Mouse (Mus musculus): Measurements from ENCODE around the gene Tma7. TPM values are rescaled to one million over a fixed set of nuclear protein-coding genes. Genes with fewer than 3 reads are reported as not detected.

Gene Tma7
- polyA plus RNA-seq, 1 experiment from 2014 or later = 719 TPM

DNA sequence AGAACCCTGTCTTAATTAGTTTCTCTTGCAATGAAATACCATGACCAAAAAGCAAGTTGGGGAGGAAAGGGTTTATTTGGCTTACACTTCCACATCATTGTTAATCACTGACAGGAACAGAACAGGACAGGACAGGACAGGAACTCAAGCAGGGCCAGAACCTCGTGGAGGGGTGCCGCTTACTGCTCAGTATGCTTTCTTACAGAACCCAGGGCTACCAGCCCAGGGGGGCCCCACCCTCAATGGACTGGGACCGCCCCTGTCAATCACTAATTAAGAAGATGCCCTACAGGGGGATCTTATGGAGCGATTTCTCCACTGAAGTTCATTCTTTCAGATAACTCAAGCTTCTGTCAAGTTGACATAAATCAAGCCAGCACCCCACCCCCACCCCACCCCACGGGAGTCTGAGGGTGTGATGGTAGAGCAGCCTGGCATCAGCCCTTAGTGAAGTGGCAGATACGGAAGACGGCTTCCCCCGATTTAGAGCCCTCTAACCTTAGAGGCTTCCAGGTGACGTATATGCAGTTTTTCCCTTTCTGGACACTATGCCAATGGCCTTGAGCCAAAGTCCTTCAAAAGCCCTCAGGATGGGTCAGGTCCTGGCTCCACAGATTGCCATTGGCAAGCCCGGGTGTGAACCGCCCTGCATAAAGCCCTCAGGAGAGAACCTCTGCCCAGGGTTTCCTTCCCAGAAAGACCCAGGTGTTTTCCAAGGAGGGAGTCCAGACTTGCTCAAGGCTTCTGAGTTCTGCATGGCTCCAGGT lies 11.6 kb upstream of the Tma7 start:
- WGBS = 18% methylated on average over 11 of the region's 11 CpGs
- H3K4me3 ChIP-seq (ENCODE audit: low read depth, low read length) = peak overlapping the region; percentile 71; the same call in 1 of the 2 replicates
- ATAC-seq (ENCODE audit: insufficient read depth, low FRiP score, low TSS enrichment) (no peak), DNase-seq (ENCODE audit: low spot score) (no peak)
- H3K27ac ChIP-seq (ENCODE audit: low read depth, low read length) = peak overlapping the region; percentile 100
- H3K4me1 ChIP-seq (ENCODE audit: control insufficient read depth, insufficient read depth, low read length) = peaks cover 30% of the 10 kb centered on the region
- peak overlapping the region; percentile 92 for H3K4me2 ChIP-seq (ENCODE audit: low read depth)
- H3K9me3 ChIP-seq (ENCODE audit: control insufficient read depth, low read length) = no peaks in the 10 kb centered on the region
- no peaks in the 10 kb centered on the region for H3K27me3 ChIP-seq (ENCODE audit: control insufficient read depth, insufficient read depth, low read length)
- peaks cover 2% of the 10 kb centered on the region; the same call in 1 of the 2 replicates for H3K36me3 ChIP-seq (ENCODE audit: control insufficient read depth, insufficient read depth, low read length)
- H3K9ac ChIP-seq (ENCODE audit: low read length) = peak overlapping the region; percentile 96

DNA sequence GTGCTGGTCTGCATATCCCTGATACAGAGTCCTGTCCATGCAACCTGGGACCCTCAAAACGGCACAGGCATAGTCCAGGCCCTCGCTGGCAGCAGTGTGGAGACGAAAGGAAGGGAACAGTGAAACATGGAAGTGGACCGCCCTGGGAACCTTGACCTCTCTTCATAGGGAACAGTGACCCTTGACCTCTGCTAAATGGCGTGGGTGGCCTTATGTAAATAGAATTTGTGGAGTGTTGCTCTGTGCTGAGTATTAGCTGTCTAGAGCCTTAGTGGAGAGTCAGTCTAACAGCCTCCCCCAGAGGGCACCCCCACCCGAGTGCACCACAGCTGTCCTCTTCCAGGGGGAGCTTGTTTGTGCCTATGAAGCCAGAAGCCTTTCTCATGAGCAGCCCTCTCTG lies 10.4 kb upstream of the Tma7 start:
- Histone ChIP-seq H3K27ac (ENCODE audit: low read depth, low read length) (no peak overlapping the region), H3K27me3 (ENCODE audit: control insufficient read depth, insufficient read depth, low read length) (no peaks in the 10 kb centered on the region), H3K9ac (ENCODE audit: low read length) (no peak overlapping the region), H3K4me2 (ENCODE audit: low read depth) (no peak overlapping the region), H3K36me3 (ENCODE audit: control insufficient read depth, insufficient read depth, low read length) (peaks cover 2% of the 10 kb centered on the region; the same call in 1 of the 2 replicates), H3K4me3 (ENCODE audit: low read depth, low read length) (no peak overlapping the region), H3K9me3 (ENCODE audit: control insufficient read depth, low read length) (no peaks in the 10 kb centered on the region), H3K4me1 (ENCODE audit: control insufficient read depth, insufficient read depth, low read length) (peaks cover 22% of the 10 kb centered on the region)
- 41% methylated on average over 6 of the region's 6 CpGs for WGBS
- ATAC-seq (ENCODE audit: insufficient read depth, low FRiP score, low TSS enrichment) (no peak), DNase-seq (ENCODE audit: low spot score) (no peak)

DNA sequence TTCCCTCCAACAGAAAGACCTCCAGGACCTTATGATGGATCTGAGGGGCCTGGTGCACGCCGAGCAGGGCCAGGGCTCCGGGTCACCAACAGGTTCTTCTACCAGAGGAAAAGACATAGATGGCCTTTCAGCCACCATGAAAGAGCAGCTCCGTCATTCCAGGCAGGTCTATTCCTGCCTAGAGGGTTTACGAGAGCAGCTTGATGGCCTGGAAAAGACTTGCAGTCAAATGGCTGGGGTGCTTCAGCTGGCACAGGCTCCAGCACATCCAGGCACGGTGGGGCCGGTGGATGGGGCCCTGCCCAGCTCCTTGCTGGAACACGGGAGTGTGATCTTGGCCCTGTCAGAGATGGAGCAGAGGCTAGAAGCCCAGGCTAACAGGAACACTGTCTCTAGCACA lies 9.4 kb upstream of the Tma7 start:
- Histone ChIP-seq H3K4me3 (ENCODE audit: low read depth, low read length) (no peak overlapping the region), H3K9ac (ENCODE audit: low read length) (no peak overlapping the region), H3K4me1 (ENCODE audit: control insufficient read depth, insufficient read depth, low read length) (peaks cover 12% of the 10 kb centered on the region), H3K36me3 (ENCODE audit: control insufficient read depth, insufficient read depth, low read length) (peaks cover 2% of the 10 kb centered on the region; the same call in 1 of the 2 replicates), H3K4me2 (ENCODE audit: low read depth) (no peak overlapping the region), H3K27ac (ENCODE audit: low read depth, low read length) (no peak overlapping the region), H3K9me3 (ENCODE audit: control insufficient read depth, low read length) (no peaks in the 10 kb centered on the region), H3K27me3 (ENCODE audit: control insufficient read depth, insufficient read depth, low read length) (no peaks in the 10 kb centered on the region)
- DNase-seq (ENCODE audit: low spot score) = no peak
- ATAC-seq (ENCODE audit: insufficient read depth, low FRiP score, low TSS enrichment) = no peak
- 94% methylated on average over 8 of the region's 8 CpGs for WGBS

DNA sequence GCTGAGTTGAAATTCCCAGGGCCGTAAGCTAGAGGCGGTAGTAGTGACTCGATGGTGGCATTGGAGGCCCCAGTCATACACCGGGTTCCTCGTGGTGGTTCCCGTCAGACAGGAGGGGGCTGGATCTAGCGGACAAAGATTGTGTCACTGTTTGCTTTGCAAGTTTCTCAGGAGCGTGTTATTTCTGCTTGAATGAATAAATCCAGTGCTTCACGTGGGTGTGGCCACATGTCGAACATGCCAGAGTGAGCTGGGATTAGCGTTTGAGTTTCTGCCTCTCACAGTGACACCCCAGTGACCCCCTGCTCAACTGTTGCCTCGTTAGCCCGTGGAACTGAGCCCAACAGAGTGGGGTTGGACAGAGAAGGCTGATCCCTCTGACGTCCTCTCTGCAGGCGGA lies 8.1 kb upstream of the Tma7 start:
- no peak overlapping the region for H3K4me3 ChIP-seq (ENCODE audit: low read depth, low read length)
- no peak overlapping the region for H3K9ac ChIP-seq (ENCODE audit: low read length)
- no peaks in the 10 kb centered on the region for H3K27me3 ChIP-seq (ENCODE audit: control insufficient read depth, insufficient read depth, low read length)
- no peak overlapping the region for H3K4me2 ChIP-seq (ENCODE audit: low read depth)
- no peak for DNase-seq (ENCODE audit: low spot score)
- WGBS = 83% methylated on average over 15 of the region's 15 CpGs
- H3K4me1 ChIP-seq (ENCODE audit: control insufficient read depth, insufficient read depth, low read length) = peaks cover 10% of the 10 kb centered on the region
- no peaks in the 10 kb centered on the region for H3K9me3 ChIP-seq (ENCODE audit: control insufficient read depth, low read length)
- H3K36me3 ChIP-seq (ENCODE audit: control insufficient read depth, insufficient read depth, low read length) = peaks cover 2% of the 10 kb centered on the region; the same call in 1 of the 2 replicates
- no peak for ATAC-seq (ENCODE audit: insufficient read depth, low FRiP score, low TSS enrichment)
- no peak overlapping the region for H3K27ac ChIP-seq (ENCODE audit: low read depth, low read length)

DNA sequence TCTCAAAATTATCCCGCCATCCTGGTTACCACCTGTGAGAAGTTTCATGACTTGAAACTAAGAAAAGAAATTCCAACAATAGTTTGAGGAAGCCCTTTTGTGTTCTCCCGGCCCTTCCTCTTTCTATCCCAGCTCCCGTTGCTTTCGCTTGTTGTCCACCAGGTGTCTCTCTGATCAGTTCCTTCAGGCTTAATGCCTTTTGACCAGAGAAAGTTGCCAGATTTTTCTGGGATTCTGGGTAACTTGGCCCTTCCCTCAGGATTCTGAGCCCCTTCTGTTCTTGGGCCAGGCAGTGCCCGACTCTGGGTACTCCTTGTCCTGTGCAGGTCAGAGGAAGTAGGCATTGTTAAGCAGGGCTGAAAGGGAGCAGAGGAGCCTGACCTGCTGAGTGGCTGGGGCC lies 5.6 kb upstream of the Tma7 start:
- Histone ChIP-seq H3K9ac (ENCODE audit: low read length) (0 out of 2 replicates have a peak overlapping the region, but pooled peaks have one; percentile 14), H3K27me3 (ENCODE audit: control insufficient read depth, insufficient read depth, low read length) (no peaks in the 10 kb centered on the region), H3K4me3 (ENCODE audit: low read depth, low read length) (no peak overlapping the region), H3K4me2 (ENCODE audit: low read depth) (no peak overlapping the region), H3K27ac (ENCODE audit: low read depth, low read length) (no peak overlapping the region), H3K9me3 (ENCODE audit: control insufficient read depth, low read length) (no peaks in the 10 kb centered on the region), H3K36me3 (ENCODE audit: control insufficient read depth, insufficient read depth, low read length) (peaks cover 2% of the 10 kb centered on the region; the same call in 1 of the 2 replicates), H3K4me1 (ENCODE audit: control insufficient read depth, insufficient read depth, low read length) (peaks cover 2% of the 10 kb centered on the region; the same call in 1 of the 2 replicates)
- no peak for ATAC-seq (ENCODE audit: insufficient read depth, low FRiP score, low TSS enrichment)
- peak; percentile 18 for DNase-seq (ENCODE audit: low spot score)
- 28% methylated on average over 5 of the region's 5 CpGs for WGBS

DNA sequence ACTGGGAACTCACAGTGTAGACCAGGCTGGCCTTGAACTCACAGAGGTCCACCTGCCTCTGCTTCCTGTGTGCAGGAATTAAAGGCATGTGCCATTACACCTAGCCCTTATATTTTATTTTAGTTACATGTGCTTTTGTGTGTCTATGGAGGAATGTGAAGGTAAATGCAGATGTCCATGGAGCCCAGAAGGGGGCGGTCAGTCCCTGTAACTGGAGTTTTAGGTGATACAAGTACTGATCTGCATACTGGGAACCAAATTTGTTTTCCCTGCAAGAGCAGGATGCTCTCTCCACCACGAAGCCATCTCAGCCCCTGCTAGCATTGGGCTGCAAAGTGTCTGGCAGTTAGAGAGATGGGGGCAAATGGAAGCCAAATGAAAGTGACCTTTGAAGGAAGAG lies 2.5 kb upstream of the Tma7 start:
- Histone ChIP-seq H3K27me3 (ENCODE audit: control insufficient read depth, insufficient read depth, low read length) (no peaks in the 10 kb centered on the region), H3K4me1 (ENCODE audit: control insufficient read depth, insufficient read depth, low read length) (peaks cover 9% of the 10 kb centered on the region), H3K9me3 (ENCODE audit: control insufficient read depth, low read length) (no peaks in the 10 kb centered on the region), H3K36me3 (ENCODE audit: control insufficient read depth, insufficient read depth, low read length) (no peaks in the 10 kb centered on the region), H3K9ac (ENCODE audit: low read length) (no peak overlapping the region), H3K4me3 (ENCODE audit: low read depth, low read length) (no peak overlapping the region), H3K4me2 (ENCODE audit: low read depth) (no peak overlapping the region), H3K27ac (ENCODE audit: low read depth, low read length) (no peak overlapping the region)
- no peak for DNase-seq (ENCODE audit: low spot score)
- WGBS = 25% methylated on average over 2 of the region's 2 CpGs
- no peak for ATAC-seq (ENCODE audit: insufficient read depth, low FRiP score, low TSS enrichment)

DNA sequence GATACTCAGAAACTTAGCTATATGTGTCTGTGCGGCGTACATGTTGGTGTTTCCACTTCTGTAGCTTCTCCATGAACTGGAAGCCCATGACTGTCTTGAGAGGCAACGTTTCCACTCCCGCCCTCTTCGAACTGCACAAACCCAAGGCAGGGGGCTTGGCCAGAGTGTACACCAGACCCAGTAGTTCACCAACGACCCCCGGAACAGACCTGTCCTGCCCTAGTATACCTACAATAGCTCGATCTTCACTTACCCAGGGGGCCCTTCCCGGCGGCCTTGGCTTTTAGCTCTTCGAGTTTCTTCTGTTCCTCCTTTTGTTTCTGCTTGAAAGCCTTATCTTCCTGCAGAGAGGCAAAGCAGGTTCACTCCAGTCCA lies 651 bp downstream of the Tma7 start:
- Histone ChIP-seq H3K4me3 (ENCODE audit: low read depth, low read length) (peak overlapping the region; percentile 84), H3K27me3 (ENCODE audit: control insufficient read depth, insufficient read depth, low read length) (no peaks in the 10 kb centered on the region), H3K4me1 (ENCODE audit: control insufficient read depth, insufficient read depth, low read length) (peaks cover 9% of the 10 kb centered on the region), H3K36me3 (ENCODE audit: control insufficient read depth, insufficient read depth, low read length) (no peaks in the 10 kb centered on the region), H3K27ac (ENCODE audit: low read depth, low read length) (peak overlapping the region; percentile 27; the same call in 1 of the 2 replicates), H3K9me3 (ENCODE audit: control insufficient read depth, low read length) (no peaks in the 10 kb centered on the region), H3K4me2 (ENCODE audit: low read depth) (peak overlapping the region; percentile 95), H3K9ac (ENCODE audit: low read length) (peak overlapping the region; percentile 80)
- ATAC-seq (ENCODE audit: insufficient read depth, low FRiP score, low TSS enrichment) (no peak), DNase-seq (ENCODE audit: low spot score) (no peak)
- 6% methylated on average over 11 of the region's 11 CpGs for WGBS

DNA sequence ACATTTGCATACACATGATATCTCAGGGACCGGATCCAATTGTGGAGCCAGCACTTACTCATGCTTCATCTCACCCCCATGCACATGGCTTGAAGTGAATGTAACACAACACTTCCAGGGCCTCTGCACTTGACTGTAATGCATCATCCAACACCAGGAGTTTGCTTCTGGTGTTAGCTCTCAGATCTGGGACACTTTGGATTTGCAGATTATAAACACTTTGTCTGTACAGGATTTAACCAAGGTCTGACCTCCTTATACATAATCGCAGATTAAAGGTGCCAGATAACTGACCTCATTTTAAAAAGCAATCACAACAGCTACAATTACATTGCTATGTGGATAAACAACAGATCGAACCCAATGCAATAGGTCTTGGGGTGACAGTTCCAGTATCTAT lies 1.9 kb downstream of the Tma7 start:
- no peak overlapping the region for H3K4me2 ChIP-seq (ENCODE audit: low read depth)
- no peaks in the 10 kb centered on the region for H3K9me3 ChIP-seq (ENCODE audit: control insufficient read depth, low read length)
- peaks cover 9% of the 10 kb centered on the region for H3K4me1 ChIP-seq (ENCODE audit: control insufficient read depth, insufficient read depth, low read length)
- H3K27me3 ChIP-seq (ENCODE audit: control insufficient read depth, insufficient read depth, low read length) = no peaks in the 10 kb centered on the region
- no peak overlapping the region for H3K4me3 ChIP-seq (ENCODE audit: low read depth, low read length)
- no peak overlapping the region for H3K27ac ChIP-seq (ENCODE audit: low read depth, low read length)
- H3K9ac ChIP-seq (ENCODE audit: low read length) = no peak overlapping the region
- no peaks in the 10 kb centered on the region for H3K36me3 ChIP-seq (ENCODE audit: control insufficient read depth, insufficient read depth, low read length)
- DNase-seq (ENCODE audit: low spot score) (no peak), ATAC-seq (ENCODE audit: insufficient read depth, low FRiP score, low TSS enrichment) (no peak)
- 98% methylated on average over 3 of the region's 3 CpGs for WGBS

Data from neural tube, embryonic 11.5 days (tissue).